Mouse (Mus musculus): Measurements from ENCODE around the gene 1700092M07Rik. TPM values are rescaled to one million over a fixed set of nuclear protein-coding genes. Genes with fewer than 3 reads are reported as not detected.
A peak's percentile ranks its signal among the peaks of the same experiment; 100 is the strongest.

1700092M07Rik gene
- polyA plus RNA-seq, 2 experiments = 0.63 to 0.65 TPM

DNA sequence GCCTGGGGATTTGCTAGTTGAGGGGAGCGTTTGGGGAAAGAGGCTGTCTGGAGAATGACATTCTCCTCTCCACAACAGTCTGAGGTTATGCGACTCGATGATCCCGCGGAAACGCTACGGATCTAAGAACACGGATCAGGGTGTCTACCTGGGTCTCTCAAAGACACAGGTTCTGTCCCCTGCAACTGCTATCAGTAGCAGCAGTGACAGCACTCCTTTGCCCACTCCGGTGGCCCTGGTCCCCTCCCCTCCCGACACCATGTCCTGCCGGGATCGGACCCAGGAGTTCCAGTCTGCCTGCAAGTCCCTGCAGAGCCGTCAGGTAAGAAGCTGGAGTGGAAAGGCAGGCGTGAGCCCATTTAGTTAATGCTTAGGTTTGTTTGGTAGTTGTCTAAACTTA lies 1.7 kb downstream of the 1700092M07Rik start:
- ATAC-seq (ENCODE audit: insufficient read depth) (no peak), DNase-seq (ENCODE audit: low read depth in 3 of 3, low spot score in 3 of 3) (no peak)
- no peaks in the 10 kb centered on the region for H3K27me3 ChIP-seq (ENCODE audit: control insufficient read depth, insufficient read depth, low read length)
- peak overlapping the region; percentile 92 for H3K4me2 ChIP-seq (ENCODE audit: low read depth)
- H3K4me1 ChIP-seq (replicated peaks; ENCODE audit: control insufficient read depth in 2 of 2, insufficient read depth in 2 of 2, low read length in 1 of 2) = peaks cover 9 to 13% of the 10 kb centered on the region in 2 experiments
- no peaks in the 10 kb centered on the region for H3K9me3 ChIP-seq (ENCODE audit: control insufficient read depth, low read length)
- peaks cover 71% of the 10 kb centered on the region for H3K36me3 ChIP-seq (replicated peaks; ENCODE audit: control insufficient read depth, insufficient read depth, low read depth)
- TF ChIP-seq CTCF (IDR thresholded peaks at IDR 0.05; ENCODE audit: low read depth) = no peak
- no peak for TF ChIP-seq EP300 (IDR thresholded peaks at IDR 0.05; ENCODE audit: low read depth)
- peak overlapping the region; percentile 85 to 99 for H3K4me3 ChIP-seq (ENCODE audit: insufficient read depth in 1 of 2, low read depth in 2 of 2, low read length in 2 of 2)
- H3K27ac ChIP-seq = peak overlapping the region; percentile 88
- 8% methylated on average over 14 of the region's 14 CpGs for WGBS (ENCODE audit: insufficient replicate concordance)
- peak overlapping the region; percentile 97 for H3K9ac ChIP-seq (replicated peaks)

DNA sequence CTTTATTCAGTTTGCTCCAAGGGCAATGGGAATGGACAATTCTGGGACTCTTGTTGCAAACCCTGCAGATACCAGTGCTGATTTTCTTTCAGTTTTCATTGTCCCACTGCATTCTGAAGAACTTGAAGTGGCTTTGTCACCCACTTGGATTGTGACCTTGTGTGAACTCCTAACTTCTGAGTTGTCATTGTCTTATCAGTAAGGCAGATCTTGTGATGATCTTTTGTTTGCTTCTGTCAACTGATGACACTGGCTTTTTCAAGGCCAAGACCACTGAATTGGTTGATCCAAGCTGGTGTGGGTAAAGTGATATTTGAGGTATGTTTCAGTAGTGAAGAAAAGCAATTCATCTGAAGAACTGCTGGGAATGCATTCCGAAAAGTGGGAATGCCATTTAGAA lies 4.9 kb downstream of the 1700092M07Rik start:
- Histone ChIP-seq H3K9ac (replicated peaks) (no peak overlapping the region), H3K4me1 (replicated peaks; ENCODE audit: control insufficient read depth in 2 of 2, insufficient read depth in 2 of 2, low read length in 1 of 2) (peaks cover 9 to 13% of the 10 kb centered on the region in 2 experiments), H3K27me3 (ENCODE audit: control insufficient read depth, insufficient read depth, low read length) (no peaks in the 10 kb centered on the region), H3K4me2 (ENCODE audit: low read depth) (no peak overlapping the region), H3K36me3 (replicated peaks; ENCODE audit: control insufficient read depth, insufficient read depth, low read depth) (peaks cover 77% of the 10 kb centered on the region), H3K4me3 (ENCODE audit: insufficient read depth in 1 of 2, low read depth in 2 of 2, low read length in 2 of 2) (no peak overlapping the region), H3K27ac (no peak overlapping the region), H3K9me3 (ENCODE audit: control insufficient read depth, low read length) (no peaks in the 10 kb centered on the region)
- DNase-seq (ENCODE audit: low read depth in 3 of 3, low spot score in 3 of 3) (no peak), ATAC-seq (ENCODE audit: insufficient read depth) (no peak)
- no peak for TF ChIP-seq CTCF (IDR thresholded peaks at IDR 0.05; ENCODE audit: low read depth)
- TF ChIP-seq EP300 (IDR thresholded peaks at IDR 0.05; ENCODE audit: low read depth) = no peak
- WGBS (ENCODE audit: insufficient replicate concordance) = 77% methylated on average over 1 of the region's 1 CpGs

DNA sequence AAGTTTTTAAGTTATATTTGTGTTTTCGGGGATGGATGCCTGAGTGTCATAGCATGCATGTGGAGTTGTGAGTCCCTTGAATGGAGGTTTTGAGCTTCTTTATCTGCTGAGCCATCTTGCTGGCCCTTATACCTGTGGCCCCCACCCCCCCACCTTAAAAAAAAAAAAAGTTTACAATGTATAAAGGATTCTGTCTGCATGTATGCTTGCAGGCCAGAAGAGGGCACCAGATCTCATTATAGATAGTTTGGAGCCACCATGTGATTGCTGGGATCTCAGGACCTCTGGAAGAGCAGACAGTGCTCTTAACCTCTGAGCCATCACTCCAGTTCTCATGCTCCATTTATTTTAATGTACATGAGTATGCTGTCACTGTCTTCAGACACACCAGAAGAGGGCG lies 6.8 kb downstream of the 1700092M07Rik start:
- 62% methylated on average over 2 of the region's 2 CpGs for WGBS (ENCODE audit: insufficient replicate concordance)
- DNase-seq (ENCODE audit: low read depth in 3 of 3, low spot score in 3 of 3) (no peak), ATAC-seq (ENCODE audit: insufficient read depth) (peak; percentile 38; the same call in 1 of the 2 replicates)
- H3K27ac ChIP-seq = no peak overlapping the region
- peak; percentile 62 for TF ChIP-seq CTCF (IDR thresholded peaks at IDR 0.05; ENCODE audit: low read depth)
- TF ChIP-seq EP300 (IDR thresholded peaks at IDR 0.05; ENCODE audit: low read depth) = no peak
- peaks cover 88% of the 10 kb centered on the region for H3K36me3 ChIP-seq (replicated peaks; ENCODE audit: control insufficient read depth, insufficient read depth, low read depth)
- H3K4me2 ChIP-seq (ENCODE audit: low read depth) = no peak overlapping the region
- peaks cover 4 to 6% of the 10 kb centered on the region in 2 experiments; a peak in 3 of 4 replicates for H3K4me1 ChIP-seq (replicated peaks; ENCODE audit: control insufficient read depth in 2 of 2, insufficient read depth in 2 of 2, low read length in 1 of 2)
- no peaks in the 10 kb centered on the region for H3K27me3 ChIP-seq (ENCODE audit: control insufficient read depth, insufficient read depth, low read length)
- no peaks in the 10 kb centered on the region for H3K9me3 ChIP-seq (ENCODE audit: control insufficient read depth, low read length)
- no peak overlapping the region for H3K9ac ChIP-seq (replicated peaks)
- no peak overlapping the region for H3K4me3 ChIP-seq (ENCODE audit: insufficient read depth in 1 of 2, low read depth in 2 of 2, low read length in 2 of 2)

DNA sequence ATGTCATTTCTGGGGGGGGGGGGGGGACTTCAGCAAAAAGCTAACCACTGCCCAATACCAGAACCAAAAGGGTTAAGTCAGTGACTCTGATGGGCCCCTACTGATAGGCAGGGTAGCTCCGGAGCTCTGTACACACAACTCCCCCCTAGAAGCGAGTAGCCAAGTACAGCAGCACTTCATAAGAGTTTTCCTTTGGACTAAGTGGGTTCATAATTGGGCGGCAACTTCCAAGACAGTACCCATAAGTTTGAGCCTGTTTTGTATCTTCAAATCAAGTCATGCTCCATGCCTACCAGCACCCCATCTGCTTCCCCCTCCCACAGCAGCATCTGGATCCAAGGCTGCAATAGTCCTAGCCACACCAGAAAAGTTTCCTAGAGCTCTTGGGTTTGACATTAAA lies 15.1 kb downstream of the 1700092M07Rik start:
- DNase-seq (ENCODE audit: low read depth in 3 of 3, low spot score in 3 of 3) (no peak), ATAC-seq (ENCODE audit: insufficient read depth) (no peak)
- Histone ChIP-seq H3K9ac (replicated peaks) (peak overlapping the region; percentile 79), H3K4me1 (replicated peaks; ENCODE audit: control insufficient read depth in 2 of 2, insufficient read depth in 2 of 2, low read length in 1 of 2) (peaks cover 14 to 18% of the 10 kb centered on the region in 2 experiments), H3K27me3 (ENCODE audit: control insufficient read depth, insufficient read depth, low read length) (no peaks in the 10 kb centered on the region), H3K4me3 (ENCODE audit: insufficient read depth in 1 of 2, low read depth in 2 of 2, low read length in 2 of 2) (peak overlapping the region; percentile 33 to 92), H3K36me3 (replicated peaks; ENCODE audit: control insufficient read depth, insufficient read depth, low read depth) (peaks cover 33% of the 10 kb centered on the region), H3K27ac (peak overlapping the region; percentile 41), H3K4me2 (ENCODE audit: low read depth) (peak overlapping the region; percentile 95), H3K9me3 (ENCODE audit: control insufficient read depth, low read length) (no peaks in the 10 kb centered on the region)
- WGBS (ENCODE audit: insufficient replicate concordance) = 23% methylated on average over 3 of the region's 3 CpGs
- no peak for TF ChIP-seq CTCF (IDR thresholded peaks at IDR 0.05; ENCODE audit: low read depth)
- no peak for TF ChIP-seq EP300 (IDR thresholded peaks at IDR 0.05; ENCODE audit: low read depth)

DNA sequence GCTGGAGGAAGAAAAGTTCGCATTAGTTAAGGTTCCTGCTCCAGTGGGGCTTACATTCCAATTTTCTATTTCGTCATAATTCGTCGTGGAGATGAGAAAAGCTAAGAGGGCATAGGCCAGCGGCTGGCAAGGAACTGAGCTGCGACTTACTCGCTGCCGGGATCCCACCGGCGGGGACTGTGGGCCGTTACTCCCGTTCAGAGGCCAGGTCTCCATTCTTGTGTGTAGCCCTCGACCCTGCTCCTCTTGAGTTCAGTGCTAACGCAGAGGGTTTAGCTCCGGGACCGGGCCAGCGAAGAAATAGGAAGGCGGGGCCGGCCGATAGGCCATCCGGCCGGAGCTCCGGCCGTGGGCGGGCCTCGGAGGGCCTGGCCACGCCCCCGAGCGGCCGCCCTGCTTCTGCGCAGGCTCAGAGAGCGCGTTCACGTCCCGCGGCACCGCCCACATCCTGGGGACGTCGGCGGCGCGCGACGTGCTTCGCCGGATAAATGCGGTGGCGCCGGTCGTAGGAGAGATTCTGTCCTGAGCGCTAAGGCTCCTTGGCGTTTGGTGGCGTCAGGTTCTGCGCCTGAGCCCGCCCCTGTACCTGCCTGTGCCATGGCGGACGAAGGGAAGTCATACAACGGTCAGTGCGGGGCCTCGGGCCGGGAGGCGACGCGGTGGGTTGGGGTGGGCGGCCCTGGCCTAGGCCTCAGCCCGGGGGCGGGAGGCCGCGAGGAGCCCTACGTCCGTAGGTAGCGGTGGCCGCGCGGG lies 16.3 kb downstream of the 1700092M07Rik start, which contains the start of gene Nxf1:
Nxf1 (plus strand) TSS at position 439 of the 753 bp plus-strand sequence.
- ATAC-seq (ENCODE audit: insufficient read depth) (peak; percentile 90), DNase-seq (ENCODE audit: low read depth in 3 of 3, low spot score in 3 of 3) (peak; percentile 84 to 88 (median 85))
- Histone ChIP-seq H3K9ac (replicated peaks) (peak within 1 kb of the TSS; percentile 97), H3K4me1 (replicated peaks; ENCODE audit: control insufficient read depth in 2 of 2, insufficient read depth in 2 of 2, low read length in 1 of 2) (peaks cover 14 to 18% of the 10 kb centered on the region in 2 experiments), H3K27ac (peak within 1 kb of the TSS; percentile 86), H3K27me3 (ENCODE audit: control insufficient read depth, insufficient read depth, low read length) (no peaks in the 10 kb centered on the region), H3K4me3 (ENCODE audit: insufficient read depth in 1 of 2, low read depth in 2 of 2, low read length in 2 of 2) (peak within 1 kb of the TSS; percentile 92), H3K36me3 (replicated peaks; ENCODE audit: control insufficient read depth, insufficient read depth, low read depth) (peaks cover 24% of the 10 kb centered on the region), H3K4me2 (ENCODE audit: low read depth) (peak within 1 kb of the TSS; percentile 95), H3K9me3 (ENCODE audit: control insufficient read depth, low read length) (no peaks in the 10 kb centered on the region)
- WGBS (ENCODE audit: insufficient replicate concordance) = under 1% methylated on average over 75 of the region's 75 CpGs
- TF ChIP-seq EP300 (IDR thresholded peaks at IDR 0.05; ENCODE audit: low read depth) (no peak), CTCF (IDR thresholded peaks at IDR 0.05; ENCODE audit: low read depth) (no peak)

Data from liver, embryonic 14.5 days (tissue).